ENCODE assay signal across 8 mouse cellular contexts in the genomic region with DNA sequence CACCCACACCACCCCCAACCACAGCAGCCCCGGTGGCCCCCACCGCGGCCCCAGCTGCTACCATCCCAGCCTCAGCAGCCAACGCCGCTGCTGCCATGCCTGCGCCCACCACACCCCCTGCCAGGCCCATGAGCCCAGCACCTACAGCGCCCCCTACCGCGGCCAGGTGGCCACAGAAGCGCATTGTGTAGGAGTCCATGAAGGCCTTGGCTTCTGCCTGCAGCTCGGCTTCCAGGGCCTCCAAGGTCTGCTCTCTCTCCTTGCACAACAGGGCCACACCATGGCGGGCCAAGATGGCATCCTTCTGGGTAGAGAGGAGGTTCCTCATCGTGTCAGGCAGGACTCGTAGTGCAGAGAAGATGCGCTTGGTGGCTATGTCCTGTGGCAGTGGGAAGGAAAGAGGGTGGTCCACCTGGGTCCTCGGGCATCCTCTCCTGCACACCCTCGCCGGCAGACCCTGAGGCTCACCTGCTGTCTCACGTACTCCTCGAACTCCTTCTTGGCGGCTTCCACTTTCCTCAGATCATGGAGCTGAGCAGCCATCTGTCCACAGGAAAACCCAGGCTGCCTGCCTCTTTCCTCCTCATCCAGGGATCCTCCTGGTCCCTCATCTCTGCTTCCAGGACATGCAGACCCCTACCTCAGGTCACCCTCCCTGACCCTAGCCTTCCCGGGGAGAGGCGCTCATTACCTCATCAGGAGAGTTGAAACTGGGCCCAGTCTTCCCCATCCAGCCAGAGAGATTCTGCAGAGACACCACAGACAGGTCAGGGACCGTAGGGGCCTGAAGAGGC. TPM values are rescaled to one million over a fixed set of nuclear protein-coding genes. Genes with fewer than 3 reads are reported as not detected.
A peak's percentile ranks its signal among the peaks of the same experiment; 100 is the strongest.
DNase-seq lines count a peak whose midpoint lies in the region; ATAC-seq lines count a peak whose summit lies in the region.

No protein-coding gene starts in this region.

- H3K27me3 ChIP-seq in forebrain, embryonic 10.5 days (ENCODE audit: poor library complexity, severe bottlenecking): peaks cover 24% of the 10 kb centered on the region
- H3K27me3 ChIP-seq in forebrain, embryonic 11.5 days (ENCODE audit: control insufficient read depth, insufficient read depth, low read length): no peaks in the 10 kb centered on the region
- H3K27me3 ChIP-seq in midbrain, embryonic 14.5 days (ENCODE audit: control insufficient read depth, insufficient read depth, low read length): no peaks in the 10 kb centered on the region
- H3K27me3 ChIP-seq in midbrain, embryonic 15.5 days (replicated peaks): no peaks in the 10 kb centered on the region

- H3K9me3 ChIP-seq in forebrain, embryonic 10.5 days: no peaks in the 10 kb centered on the region
- H3K9me3 ChIP-seq in forebrain, embryonic 11.5 days (ENCODE audit: control insufficient read depth, low read length): no peaks in the 10 kb centered on the region
- H3K9me3 ChIP-seq in midbrain, embryonic 14.5 days (ENCODE audit: control insufficient read depth, low read length): no peaks in the 10 kb centered on the region
- H3K9me3 ChIP-seq in midbrain, embryonic 15.5 days: no peaks in the 10 kb centered on the region

- peaks cover 31% of the 10 kb centered on the region for H3K4me1 ChIP-seq in forebrain, embryonic 10.5 days
- peaks cover 11% of the 10 kb centered on the region; the same call in 1 of the 2 replicates for H3K4me1 ChIP-seq in forebrain, embryonic 11.5 days (replicated peaks; ENCODE audit: control insufficient read depth, insufficient read depth, low read length)
- peaks cover 24% of the 10 kb centered on the region for H3K4me1 ChIP-seq in midbrain, embryonic 14.5 days (ENCODE audit: control insufficient read depth, insufficient read depth, low read length)
- H3K4me1 ChIP-seq in midbrain, embryonic 15.5 days: peaks cover 36% of the 10 kb centered on the region

- no peak for DNase-seq in forebrain, embryonic 10.5 days (ENCODE audit: extremely low spot score, low spot score)
- no peak for DNase-seq in forebrain, embryonic 11.5 days (ENCODE audit: low spot score)
- no peak for DNase-seq in midbrain, embryonic 14.5 days
- DNase-seq in thymus, postnatal 36 days: peak; percentile 8 to 17
- DNase-seq in lung, adult 18-20 months: no peak
- no peak for DNase-seq in urinary bladder, adult 18-20 months (ENCODE audit: low spot score in 2 of 2)

- no peak overlapping the region for H3K4me2 ChIP-seq in forebrain, embryonic 11.5 days (ENCODE audit: low read depth, low read length, severe bottlenecking)
- no peak overlapping the region for H3K4me2 ChIP-seq in midbrain, embryonic 14.5 days (ENCODE audit: low read length)
- no peak overlapping the region for H3K4me2 ChIP-seq in midbrain, embryonic 15.5 days

- no peak for ATAC-seq in forebrain, embryonic 11.5 days (replicated peaks; ENCODE audit: low FRiP score)
- ATAC-seq in midbrain, embryonic 14.5 days (ENCODE audit: low FRiP score, low TSS enrichment): peak; percentile 46; the same call in 1 of the 2 replicates
- ATAC-seq in midbrain, embryonic 15.5 days (replicated peaks): no peak
- ATAC-seq in granulocyte monocyte progenitor cell, adult 5-6 weeks (replicated peaks; ENCODE audit: poor library complexity, severe bottlenecking): peak; percentile 20; the same call in 1 of the 2 replicates

- WGBS in forebrain, embryonic 10.5 days: 75% methylated on average over 24 of the region's 24 CpGs
- WGBS in forebrain, embryonic 11.5 days: 77% methylated on average over 24 of the region's 24 CpGs
- 74% methylated on average over 24 of the region's 24 CpGs for WGBS in midbrain, embryonic 14.5 days
- WGBS in midbrain, embryonic 15.5 days: 74% methylated on average over 24 of the region's 24 CpGs

- H3K36me3 ChIP-seq in forebrain, embryonic 10.5 days (replicated peaks): no peaks in the 10 kb centered on the region
- no peaks in the 10 kb centered on the region for H3K36me3 ChIP-seq in forebrain, embryonic 11.5 days (ENCODE audit: control insufficient read depth, insufficient read depth, low read length)
- H3K36me3 ChIP-seq in midbrain, embryonic 14.5 days (ENCODE audit: control insufficient read depth, insufficient read depth, low read length): no peaks in the 10 kb centered on the region
- no peaks in the 10 kb centered on the region for H3K36me3 ChIP-seq in midbrain, embryonic 15.5 days (replicated peaks)

- H3K27ac ChIP-seq in forebrain, embryonic 10.5 days: peak overlapping the region; percentile 48
- H3K27ac ChIP-seq in forebrain, embryonic 11.5 days (ENCODE audit: low read depth, low read length): no peak overlapping the region
- no peak overlapping the region for H3K27ac ChIP-seq in midbrain, embryonic 14.5 days (replicated peaks; ENCODE audit: low read depth, low read length)
- H3K27ac ChIP-seq in midbrain, embryonic 15.5 days: no peak overlapping the region

- H3K9ac ChIP-seq in forebrain, embryonic 11.5 days (ENCODE audit: low read length): no peak overlapping the region
- no peak overlapping the region for H3K9ac ChIP-seq in midbrain, embryonic 14.5 days (replicated peaks; ENCODE audit: low read length)
- H3K9ac ChIP-seq in midbrain, embryonic 15.5 days: no peak overlapping the region

- no peak overlapping the region for H3K4me3 ChIP-seq in forebrain, embryonic 10.5 days
- no peak overlapping the region for H3K4me3 ChIP-seq in forebrain, embryonic 11.5 days (ENCODE audit: low read depth, low read length)
- no peak overlapping the region for H3K4me3 ChIP-seq in midbrain, embryonic 14.5 days (replicated peaks; ENCODE audit: low read depth, low read length)
- no peak overlapping the region for H3K4me3 ChIP-seq in midbrain, embryonic 15.5 days

RNA-seq across cellular contexts. Expression of gene Rnf112, which starts 4.2 kb away (rescaled TPM):
- 0.26 and 0.36 TPM in 2 replicates for polyA plus RNA-seq in forebrain, embryonic 10.5 days (2016; fragmentation: Nextera tagmentation; extraction: Ambion mirVana)
- polyA plus RNA-seq in forebrain, embryonic 11.5 days (2014; fragmentation: Nextera tagmentation; extraction: Ambion mirVana): 1.3 TPM in 2 replicates
- 8.5 and 21.2 TPM in 2 replicates for polyA plus RNA-seq in midbrain, embryonic 14.5 days (2014; fragmentation: Nextera tagmentation; extraction: Ambion mirVana)
- 34.4 and 38.5 TPM in 2 replicates for polyA plus RNA-seq in midbrain, embryonic 15.5 days (2015; fragmentation: Nextera tagmentation; extraction: Ambion mirVana)
- total RNA-seq in granulocyte monocyte progenitor cell, adult 5-6 weeks (2014; fragmentation: Nextera tagmentation): not detected in 2 replicates
- not detected in 2 replicates for total RNA-seq in granulocyte monocyte progenitor cell, adult 5-6 weeks (2017)

RNA-seq across cellular contexts. Expression of gene Mfap4, which starts 35.5 kb away (rescaled TPM):
- 50.9 and 53.9 TPM in 2 replicates for polyA plus RNA-seq in forebrain, embryonic 10.5 days (2016; fragmentation: Nextera tagmentation; extraction: Ambion mirVana)
- polyA plus RNA-seq in forebrain, embryonic 11.5 days (2014; fragmentation: Nextera tagmentation; extraction: Ambion mirVana): 66.1 and 71.9 TPM in 2 replicates
- 18.8 and 29.8 TPM in 2 replicates for polyA plus RNA-seq in midbrain, embryonic 14.5 days (2014; fragmentation: Nextera tagmentation; extraction: Ambion mirVana)
- 23.5 and 29.8 TPM in 2 replicates for polyA plus RNA-seq in midbrain, embryonic 15.5 days (2015; fragmentation: Nextera tagmentation; extraction: Ambion mirVana)
- total RNA-seq in granulocyte monocyte progenitor cell, adult 5-6 weeks (2014; fragmentation: Nextera tagmentation): not detected in 2 replicates
- not detected in 2 replicates for total RNA-seq in granulocyte monocyte progenitor cell, adult 5-6 weeks (2017)

RNA-seq across cellular contexts. Expression of gene Mapk7, which starts 44.5 kb away (rescaled TPM):
- polyA plus RNA-seq in forebrain, embryonic 10.5 days (2016; fragmentation: Nextera tagmentation; extraction: Ambion mirVana): 82.8 and 84.4 TPM in 2 replicates
- 80.1 and 81.6 TPM in 2 replicates for polyA plus RNA-seq in forebrain, embryonic 11.5 days (2014; fragmentation: Nextera tagmentation; extraction: Ambion mirVana)
- polyA plus RNA-seq in midbrain, embryonic 14.5 days (2014; fragmentation: Nextera tagmentation; extraction: Ambion mirVana): 52.9 and 58.5 TPM in 2 replicates
- 72.3 and 73.1 TPM in 2 replicates for polyA plus RNA-seq in midbrain, embryonic 15.5 days (2015; fragmentation: Nextera tagmentation; extraction: Ambion mirVana)
- 9.2 and 12.9 TPM in 2 replicates for total RNA-seq in granulocyte monocyte progenitor cell, adult 5-6 weeks (2014; fragmentation: Nextera tagmentation)
- total RNA-seq in granulocyte monocyte progenitor cell, adult 5-6 weeks (2017): 5.9 and 13.1 TPM in 2 replicates

RNA-seq across cellular contexts. Expression of gene B9d1, which starts 55.2 kb away (rescaled TPM):
- polyA plus RNA-seq in forebrain, embryonic 10.5 days (2016; fragmentation: Nextera tagmentation; extraction: Ambion mirVana): 53.0 and 53.3 TPM in 2 replicates
- 41.7 and 46.0 TPM in 2 replicates for polyA plus RNA-seq in forebrain, embryonic 11.5 days (2014; fragmentation: Nextera tagmentation; extraction: Ambion mirVana)
- polyA plus RNA-seq in midbrain, embryonic 14.5 days (2014; fragmentation: Nextera tagmentation; extraction: Ambion mirVana): 32.0 and 40.7 TPM in 2 replicates
- polyA plus RNA-seq in midbrain, embryonic 15.5 days (2015; fragmentation: Nextera tagmentation; extraction: Ambion mirVana): 34.9 and 38.9 TPM in 2 replicates
- total RNA-seq in granulocyte monocyte progenitor cell, adult 5-6 weeks (2014; fragmentation: Nextera tagmentation): 1.6 TPM in 1 of 2 replicates, not detected in the other
- total RNA-seq in granulocyte monocyte progenitor cell, adult 5-6 weeks (2017): not detected in 2 replicates

Comparison
In these comparisons a context has a peak if more than half of its experiments do, and no peak if none do; other contexts are left out.
1. ATAC-seq: peak in midbrain, embryonic 14.5 days (single experiment) and granulocyte monocyte progenitor cell, adult 5-6 weeks (single experiment); none in forebrain, embryonic 11.5 days (single experiment) and midbrain, embryonic 15.5 days (single experiment).
2. DNase-seq: peak in thymus, postnatal 36 days (2 of 2); none in forebrain, embryonic 10.5 days (single experiment), forebrain, embryonic 11.5 days (single experiment), midbrain, embryonic 14.5 days (single experiment), lung, adult 18-20 months (0 of 2) and urinary bladder, adult 18-20 months (0 of 2).